Mouse (Mus musculus): ENCODE measurements at regions not wholly inside any gene's neighbourhood (a gene's known extent, or its start where the extent isn't known, plus 50 kb on each side); places are given as distances from the start of the nearest gene placed in this dataset.

- H3K9ac ChIP-seq (ENCODE audit: low read depth, low read length, severe bottlenecking), result no peak overlapping the region
- 62% methylated on average over 3 of the region's 3 CpGs for whole genome bisulfite sequencing
- no peak overlapping the region for H3K27ac ChIP-seq (replicated peaks; ENCODE audit: low read depth, low read length)
- H3K36me3 ChIP-seq (ENCODE audit: control insufficient read depth, insufficient read depth, low read length), result no peaks in the 10 kb centered on the region
- no peak for TF ChIP-seq POLR2A (IDR thresholded peaks at IDR 0.05; ENCODE audit: borderline replicate concordance, extremely low read depth, insufficient read depth, insufficient read length)
- H3K4me1 ChIP-seq (ENCODE audit: control insufficient read depth, insufficient read depth, low read length), result no peaks in the 10 kb centered on the region
- H3K27me3 ChIP-seq (ENCODE audit: control insufficient read depth, insufficient read depth, low read length), result no peaks in the 10 kb centered on the region
- H3K9me3 ChIP-seq (ENCODE audit: control insufficient read depth, low read length), result no peaks in the 10 kb centered on the region
- no peak overlapping the region for H3K4me2 ChIP-seq (replicated peaks; ENCODE audit: low read depth, low read length, severe bottlenecking)
- DNase-seq (ENCODE audit: low spot score), result no peak
- no peak for ATAC-seq (ENCODE audit: low FRiP score, low read depth)
- H3K4me3 ChIP-seq (replicated peaks; ENCODE audit: low read length), result no peak overlapping the region
Observed at GRCm38 (mm10) chr5:119331461-119331860, 339.0 kb upstream of the Tbx3 start.

GRCm38 (mm10) chr5:119332621-119333020 lies 337.8 kb upstream of the Tbx3 start:
- no peak overlapping the region for H3K4me3 ChIP-seq (replicated peaks; ENCODE audit: low read length)
- H3K9me3 ChIP-seq (ENCODE audit: control insufficient read depth, low read length), result no peaks in the 10 kb centered on the region
- H3K4me1 ChIP-seq (ENCODE audit: control insufficient read depth, insufficient read depth, low read length), result no peaks in the 10 kb centered on the region
- H3K9ac ChIP-seq (ENCODE audit: low read depth, low read length, severe bottlenecking), result no peak overlapping the region
- TF ChIP-seq POLR2A (IDR thresholded peaks at IDR 0.05; ENCODE audit: borderline replicate concordance, extremely low read depth, insufficient read depth, insufficient read length), result no peak
- no peak for ATAC-seq (ENCODE audit: low FRiP score, low read depth)
- H3K36me3 ChIP-seq (ENCODE audit: control insufficient read depth, insufficient read depth, low read length), result no peaks in the 10 kb centered on the region
- H3K27ac ChIP-seq (replicated peaks; ENCODE audit: low read depth, low read length), result no peak overlapping the region
- DNase-seq (ENCODE audit: low spot score), result no peak
- WGBS, result 45% methylated on average over 7 of the region's 7 CpGs
- H3K27me3 ChIP-seq (ENCODE audit: control insufficient read depth, insufficient read depth, low read length), result no peaks in the 10 kb centered on the region
- no peak overlapping the region for H3K4me2 ChIP-seq (replicated peaks; ENCODE audit: low read depth, low read length, severe bottlenecking)

DNA sequence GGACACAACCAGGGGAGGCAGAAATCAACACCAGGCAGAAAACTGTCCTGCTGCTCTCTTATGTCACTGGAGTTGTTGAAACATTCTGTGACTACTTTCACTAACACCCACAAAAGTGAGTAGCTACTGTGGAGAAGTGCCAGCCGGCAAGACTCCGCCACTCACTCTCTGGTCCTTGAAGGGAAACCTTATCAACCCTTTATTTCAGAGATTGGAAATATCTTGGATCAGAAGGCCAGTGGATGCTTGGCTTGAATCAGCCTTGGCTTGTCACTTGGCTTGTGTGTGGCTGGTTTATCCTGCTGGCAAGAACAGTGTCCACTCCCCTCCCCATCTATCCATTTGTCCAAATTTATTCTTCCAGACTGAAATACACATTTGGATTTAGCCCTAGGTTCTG lies 335.3 kb upstream of the Tbx3 start:
- Histone ChIP-seq H3K36me3 (ENCODE audit: control insufficient read depth, insufficient read depth, low read length) (no peaks in the 10 kb centered on the region), H3K9me3 (ENCODE audit: control insufficient read depth, low read length) (no peaks in the 10 kb centered on the region), H3K9ac (ENCODE audit: low read depth, low read length, severe bottlenecking) (no peak overlapping the region), H3K27ac (replicated peaks; ENCODE audit: low read depth, low read length) (no peak overlapping the region), H3K4me2 (replicated peaks; ENCODE audit: low read depth, low read length, severe bottlenecking) (no peak overlapping the region), H3K4me3 (replicated peaks; ENCODE audit: low read length) (no peak overlapping the region), H3K4me1 (ENCODE audit: control insufficient read depth, insufficient read depth, low read length) (no peaks in the 10 kb centered on the region), H3K27me3 (ENCODE audit: control insufficient read depth, insufficient read depth, low read length) (no peaks in the 10 kb centered on the region)
- WGBS, result 95% methylated on average over 2 of the region's 2 CpGs
- DNase-seq (ENCODE audit: low spot score) (no peak), ATAC-seq (ENCODE audit: low FRiP score, low read depth) (no peak)
- no peak for TF ChIP-seq POLR2A (IDR thresholded peaks at IDR 0.05; ENCODE audit: borderline replicate concordance, extremely low read depth, insufficient read depth, insufficient read length)

- H3K4me1 ChIP-seq (ENCODE audit: control insufficient read depth, insufficient read depth, low read length), result no peaks in the 10 kb centered on the region
- no peak overlapping the region for H3K9ac ChIP-seq (ENCODE audit: low read depth, low read length, severe bottlenecking)
- no peak overlapping the region for H3K4me3 ChIP-seq (replicated peaks; ENCODE audit: low read length)
- no peaks in the 10 kb centered on the region for H3K9me3 ChIP-seq (ENCODE audit: control insufficient read depth, low read length)
- H3K4me2 ChIP-seq (replicated peaks; ENCODE audit: low read depth, low read length, severe bottlenecking), result no peak overlapping the region
- H3K27ac ChIP-seq (replicated peaks; ENCODE audit: low read depth, low read length), result no peak overlapping the region
- ATAC-seq (ENCODE audit: low FRiP score, low read depth) (no peak), DNase-seq (ENCODE audit: low spot score) (no peak)
- no peaks in the 10 kb centered on the region for H3K27me3 ChIP-seq (ENCODE audit: control insufficient read depth, insufficient read depth, low read length)
- TF ChIP-seq POLR2A (IDR thresholded peaks at IDR 0.05; ENCODE audit: borderline replicate concordance, extremely low read depth, insufficient read depth, insufficient read length), result no peak
- no peaks in the 10 kb centered on the region for H3K36me3 ChIP-seq (ENCODE audit: control insufficient read depth, insufficient read depth, low read length)
- 72% methylated on average over 6 of the region's 6 CpGs for WGBS
Observed at GRCm38 (mm10) chr5:119335979-119336378, 334.5 kb upstream of the Tbx3 start.

DNA sequence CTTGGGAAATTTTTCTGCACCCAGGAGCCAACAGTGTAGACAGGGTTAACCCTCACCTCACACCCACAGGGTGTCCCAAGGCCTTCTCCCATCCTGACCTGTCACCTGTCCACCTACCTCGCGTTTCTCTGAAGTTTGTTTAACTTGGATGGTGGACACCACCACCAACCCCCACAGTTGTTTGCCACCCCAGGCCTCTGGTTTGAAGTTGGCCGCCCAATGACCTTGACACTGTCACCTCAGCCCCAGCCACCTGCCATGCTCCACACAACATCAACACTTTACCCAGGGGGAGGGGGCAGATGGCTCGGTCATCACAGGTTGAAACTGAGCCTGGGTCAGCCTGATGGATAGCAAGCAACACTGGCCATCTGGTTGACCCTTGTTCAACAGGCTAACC lies 332.7 kb upstream of the Tbx3 start:
- DNase-seq (ENCODE audit: low spot score) (no peak), ATAC-seq (ENCODE audit: low FRiP score, low read depth) (no peak)
- no peaks in the 10 kb centered on the region for H3K36me3 ChIP-seq (ENCODE audit: control insufficient read depth, insufficient read depth, low read length)
- H3K4me2 ChIP-seq (replicated peaks; ENCODE audit: low read depth, low read length, severe bottlenecking), result no peak overlapping the region
- H3K4me3 ChIP-seq (replicated peaks; ENCODE audit: low read length), result no peak overlapping the region
- H3K27me3 ChIP-seq (ENCODE audit: control insufficient read depth, insufficient read depth, low read length), result no peaks in the 10 kb centered on the region; the same call in 1 of the 2 replicates
- no peak for TF ChIP-seq POLR2A (IDR thresholded peaks at IDR 0.05; ENCODE audit: borderline replicate concordance, extremely low read depth, insufficient read depth, insufficient read length)
- no peak overlapping the region for H3K9ac ChIP-seq (ENCODE audit: low read depth, low read length, severe bottlenecking)
- H3K4me1 ChIP-seq (ENCODE audit: control insufficient read depth, insufficient read depth, low read length), result no peaks in the 10 kb centered on the region
- H3K9me3 ChIP-seq (ENCODE audit: control insufficient read depth, low read length), result no peaks in the 10 kb centered on the region
- no peak overlapping the region for H3K27ac ChIP-seq (replicated peaks; ENCODE audit: low read depth, low read length)
- 96% methylated on average over 4 of the region's 4 CpGs for WGBS

- H3K36me3 ChIP-seq (ENCODE audit: control insufficient read depth, insufficient read depth, low read length), result no peaks in the 10 kb centered on the region
- DNase-seq (ENCODE audit: low spot score) (no peak), ATAC-seq (ENCODE audit: low FRiP score, low read depth) (no peak)
- no peaks in the 10 kb centered on the region for H3K4me1 ChIP-seq (ENCODE audit: control insufficient read depth, insufficient read depth, low read length)
- no peak overlapping the region for H3K4me3 ChIP-seq (replicated peaks; ENCODE audit: low read length)
- WGBS, result 89% methylated on average over 6 of the region's 6 CpGs
- H3K27ac ChIP-seq (replicated peaks; ENCODE audit: low read depth, low read length), result no peak overlapping the region
- H3K9ac ChIP-seq (ENCODE audit: low read depth, low read length, severe bottlenecking), result no peak overlapping the region
- no peak for TF ChIP-seq POLR2A (IDR thresholded peaks at IDR 0.05; ENCODE audit: borderline replicate concordance, extremely low read depth, insufficient read depth, insufficient read length)
- no peaks in the 10 kb centered on the region for H3K9me3 ChIP-seq (ENCODE audit: control insufficient read depth, low read length)
- no peak overlapping the region for H3K4me2 ChIP-seq (replicated peaks; ENCODE audit: low read depth, low read length, severe bottlenecking)
- no peaks in the 10 kb centered on the region; the same call in 1 of the 2 replicates for H3K27me3 ChIP-seq (ENCODE audit: control insufficient read depth, insufficient read depth, low read length)
Observed at GRCm38 (mm10) chr5:119338711-119339110, 331.8 kb upstream of the Tbx3 start.

Measured in limb, embryonic 14.5 days (tissue).